Mouse (Mus musculus) kidney, adult 2 months (tissue): ENCODE data around the gene Zfp641. TPM values are rescaled to one million over a fixed set of nuclear protein-coding genes. Genes with fewer than 3 reads are reported as not detected.

Experiments
- DNase-seq: peaks from one replicate; pipeline ENCODE4 v3.0.0; 2021
- H3K27ac ChIP-seq: fragments of 200-500 bp; 2 replicates; pipeline ENCODE4 v1.5.1; 2012; ENCODE audit warnings: low read depth, low read length, control low read depth, inconsistent platforms; ENCODE audit not compliant: insufficient read depth
- H3K27me3 ChIP-seq: fragments of 200-500 bp; replicated peaks from 2 replicates; pipeline ENCODE4 v1.6.1; 2012; ENCODE audit warnings: mild to moderate bottlenecking, moderate library complexity, low read length, inconsistent platforms; ENCODE audit not compliant: control insufficient read depth, insufficient read depth
- H3K36me3 ChIP-seq: fragments of 200-500 bp; 2 replicates; pipeline ENCODE4 v1.6.1; 2012; ENCODE audit warnings: mild to moderate bottlenecking, moderate library complexity, low read length, inconsistent platforms; ENCODE audit not compliant: control insufficient read depth, insufficient read depth
- H3K4me1 ChIP-seq: fragments of 200-500 bp; 2 replicates; pipeline ENCODE4 v1.6.1; 2011; ENCODE audit warnings: low read length; ENCODE audit not compliant: control insufficient read depth, insufficient read depth
- H3K4me3 ChIP-seq: fragments of 200-500 bp; 2 replicates; pipeline ENCODE4 v1.5.1; 2011; ENCODE audit warnings: mild to moderate bottlenecking, low read depth, low read length, control low read depth; ENCODE audit not compliant: insufficient read depth
- CTCF ChIP-seq: fragments of 200-500 bp; conservative IDR thresholded peaks from 2 replicates; pipeline ENCODE4 v1.5.1; 2011; ENCODE audit warnings: low read depth, mild to moderate bottlenecking, control low read depth, low read length, moderate library complexity, mixed read lengths; ENCODE audit not compliant: insufficient read depth, insufficient read length
- POLR2A ChIP-seq: fragments of 200-500 bp; IDR thresholded peaks from one replicate; pipeline ENCODE4 v1.6.1; 2011; ENCODE audit warnings: low read depth, low read length, control low read depth
- WGBS: fragments of 180-500 bp; shearing (Covaris S2); methylation state at CpG from one replicate; pipeline ENCODE4 v1.1.7; 2018; 5-methylcytosine and 5-hydroxymethylcytosine counted together
- polyA plus RNA-seq: library from polyadenylated mRNA; depleted of rRNA; stranded (reverse); fragments of >200 nt; gene quantifications from 2 replicates; pipeline ENCODE4 v1.2.3, GENCODE M21; 2012; rRNA removed

Gene Zfp641
- 3.0 and 3.1 TPM in 2 replicates for polyA plus RNA-seq

GRCm38 (mm10) chr15:98295628-98296551 is at the start of gene Zfp641:
Gene Zfp641, minus strand, starts transcription at chr15:98296161.
- H3K27me3 ChIP-seq, result no peaks in the 10 kb centered on the region
- TF ChIP-seq CTCF (no peak), POLR2A (no peak)
- H3K36me3 ChIP-seq, result no peaks in the 10 kb centered on the region
- H3K4me1 ChIP-seq, result no peaks in the 10 kb centered on the region
- H3K27ac ChIP-seq, result no peak within 1 kb of the TSS
- peak within 1 kb of the TSS; percentile 76 for H3K4me3 ChIP-seq
- peak; percentile 52 for DNase-seq
- WGBS, result 1% methylated on average over 60 of the region's 60 CpGs

- no peaks in the 10 kb centered on the region for H3K27me3 ChIP-seq
- no peaks in the 10 kb centered on the region for H3K36me3 ChIP-seq
- TF ChIP-seq CTCF (no peak), POLR2A (no peak)
- 53% methylated on average over 8 of the region's 8 CpGs for WGBS
- H3K4me3 ChIP-seq, result no peak within 1 kb of the TSS
- no peak within 1 kb of the TSS for H3K27ac ChIP-seq
- H3K4me1 ChIP-seq, result no peaks in the 10 kb centered on the region
- no peak for DNase-seq
Observed at GRCm38 (mm10) chr15:98340887-98341286, 44.9 kb upstream of the Zfp641 start, which contains the start of gene Olfr284. Gene Olfr284, minus strand, starts transcription at chr15:98340987.

DNA sequence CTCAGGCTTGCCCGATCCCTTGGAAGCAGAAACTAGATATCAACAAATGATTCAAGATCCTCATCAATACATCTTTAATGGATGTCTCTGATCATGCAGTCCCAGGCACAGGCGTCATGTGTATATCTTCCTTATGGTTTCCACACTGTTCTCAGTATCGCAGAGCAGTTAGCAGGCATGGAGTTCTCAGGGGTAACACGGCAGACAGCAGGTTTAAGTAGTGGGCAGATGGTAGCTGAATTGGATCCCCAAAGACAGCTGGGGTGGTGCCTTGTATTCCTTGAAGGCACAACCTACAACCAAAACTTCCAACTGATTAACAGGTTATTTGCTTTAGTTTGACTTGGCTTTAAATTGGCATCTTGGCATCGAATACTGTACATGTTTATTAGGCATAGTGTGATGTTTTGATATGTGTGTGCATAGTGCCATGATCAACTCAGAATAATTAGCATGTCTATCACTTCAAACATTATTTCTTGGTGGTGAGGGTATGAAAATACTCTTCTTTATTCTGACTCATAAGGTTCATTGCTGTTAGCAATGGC is 21.3 kb upstream of the Zfp641 start, which contains the start of gene Olfr285:
Olfr285 (minus strand) TSS at position 177 of the 548 bp plus-strand sequence.
- Histone ChIP-seq H3K36me3 (no peaks in the 10 kb centered on the region), H3K4me1 (no peaks in the 10 kb centered on the region), H3K27me3 (no peaks in the 10 kb centered on the region), H3K27ac (no peak within 1 kb of the TSS), H3K4me3 (no peak within 1 kb of the TSS)
- TF ChIP-seq CTCF (no peak), POLR2A (no peak)
- no peak for DNase-seq
- WGBS, result 90% methylated on average over 5 of the region's 5 CpGs

DNA sequence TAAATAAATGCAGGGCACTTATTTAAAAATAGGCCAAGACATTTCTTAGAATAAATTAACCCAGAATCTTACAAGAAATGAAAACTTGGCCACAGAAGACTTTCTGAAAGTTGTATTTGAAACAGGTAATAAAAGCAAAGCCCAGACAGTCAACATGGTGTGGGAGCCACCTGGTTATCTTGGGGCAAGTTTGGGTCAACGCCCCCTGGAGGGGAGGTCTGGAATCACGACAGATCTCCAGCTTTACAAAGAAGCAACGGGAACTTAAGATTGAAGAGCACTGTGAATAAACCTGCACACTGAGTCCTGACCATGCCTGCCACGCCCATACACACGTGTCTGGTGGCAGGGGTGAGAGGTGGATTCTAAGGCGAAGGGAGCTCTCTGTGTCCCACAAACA is 19.7 kb upstream of the Zfp641 start:
- no peaks in the 10 kb centered on the region for H3K27me3 ChIP-seq
- no peak overlapping the region for H3K27ac ChIP-seq
- DNase-seq, result peak; percentile 9
- H3K36me3 ChIP-seq, result no peaks in the 10 kb centered on the region
- H3K4me1 ChIP-seq, result no peaks in the 10 kb centered on the region
- no peak overlapping the region for H3K4me3 ChIP-seq
- WGBS, result 45% methylated on average over 6 of the region's 6 CpGs
- TF ChIP-seq POLR2A (no peak), CTCF (no peak)

GRCm38 (mm10) chr15:98293651-98294050 is 2.3 kb downstream of the Zfp641 start:
- Histone ChIP-seq H3K27ac (no peak overlapping the region), H3K4me1 (peaks cover 5% of the 10 kb centered on the region; the same call in 1 of the 2 replicates), H3K27me3 (no peaks in the 10 kb centered on the region), H3K36me3 (no peaks in the 10 kb centered on the region), H3K4me3 (no peak overlapping the region)
- TF ChIP-seq CTCF (no peak), POLR2A (no peak)
- DNase-seq, result no peak
- 93% methylated on average over 8 of the region's 8 CpGs for WGBS

- no peaks in the 10 kb centered on the region for H3K27me3 ChIP-seq
- peak; percentile 61 for DNase-seq
- no peak for TF ChIP-seq POLR2A
- TF ChIP-seq CTCF, result no peak; the same call in 1 of the 2 replicates
- peaks cover 16% of the 10 kb centered on the region; the same call in 1 of the 2 replicates for H3K4me1 ChIP-seq
- H3K4me3 ChIP-seq, result no peak overlapping the region
- no peaks in the 10 kb centered on the region for H3K36me3 ChIP-seq
- WGBS, result 68% methylated on average over 12 of the region's 12 CpGs
- peak overlapping the region; percentile 6; the same call in 1 of the 2 replicates for H3K27ac ChIP-seq
Observed at GRCm38 (mm10) chr15:98288566-98288965, 7.4 kb downstream of the Zfp641 start.

GRCm38 (mm10) chr15:98286418-98286817 is 9.5 kb downstream of the Zfp641 start:
- WGBS, result 43% methylated on average over 7 of the region's 7 CpGs
- peak; percentile 66 for DNase-seq
- H3K27ac ChIP-seq, result peak overlapping the region; percentile 25; the same call in 1 of the 2 replicates

More at GRCm38 (mm10) chr15:98286418-98286817, 9.5 kb downstream of the Zfp641 start:
- no peaks in the 10 kb centered on the region for H3K36me3 ChIP-seq
- TF ChIP-seq CTCF (no peak), POLR2A (no peak)
- H3K4me3 ChIP-seq, result no peak overlapping the region
- H3K4me1 ChIP-seq, result peaks cover 16% of the 10 kb centered on the region; the same call in 1 of the 2 replicates
- H3K27me3 ChIP-seq, result no peaks in the 10 kb centered on the region
